Mouse (Mus musculus) neutrophil, adult 65 days (primary cell): ENCODE results near the gene Cfhr2. TPM values are rescaled to one million over a fixed set of nuclear protein-coding genes. Genes with fewer than 3 reads are reported as not detected.

Source experiments
- total RNA-seq: library from RNA; stranded (reverse); gene quantifications from 2 replicates; pipeline ENCODE4 v1.2.4, GENCODE M21; 2023

Gene Cfhr2
- total RNA-seq, result 0.61 TPM in 1 of 2 replicates, not detected in the other

DNA sequence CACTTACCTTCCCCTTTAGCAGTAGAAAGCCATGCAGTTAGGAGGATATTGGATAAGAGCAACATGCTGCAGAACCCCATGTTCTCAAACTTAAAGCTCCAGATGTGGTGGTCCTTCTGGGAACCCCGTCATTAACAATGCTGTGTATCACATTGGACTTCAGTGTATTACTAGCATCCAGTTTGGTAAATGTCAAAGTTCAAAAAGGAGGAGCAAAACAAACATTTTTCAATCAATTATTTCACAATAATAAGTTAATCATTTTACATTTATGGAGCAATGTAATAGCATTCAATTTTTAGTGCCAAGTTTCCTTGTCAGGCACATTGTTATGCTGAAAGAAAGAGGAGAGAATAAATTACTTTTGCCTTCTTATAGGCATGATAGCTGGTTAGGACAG is at the start of gene Cfhr2:
Cfhr2 (minus strand) TSS at position 155 of the 400 bp plus-strand sequence.

DNA sequence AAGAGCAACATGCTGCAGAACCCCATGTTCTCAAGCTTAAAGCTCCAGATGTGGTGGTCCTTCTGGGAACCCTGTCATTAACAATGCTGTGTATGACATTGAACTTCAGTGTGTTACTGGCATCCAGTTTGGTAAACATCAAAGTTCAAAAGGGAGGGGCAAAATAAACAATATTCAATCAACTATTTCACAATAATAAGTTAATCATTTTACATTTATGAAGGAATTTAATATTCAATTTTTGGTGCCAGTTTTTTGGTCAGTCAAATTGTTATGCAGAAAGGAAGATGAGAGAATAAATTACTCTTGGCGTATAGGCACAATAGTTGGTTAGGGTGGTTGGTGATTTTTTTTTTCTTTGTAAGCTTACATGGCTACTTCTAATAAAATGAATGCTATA is 77.4 kb downstream of the Cfhr2 start, which contains the start of gene Gm4788:
Gm4788 (minus strand) TSS at position 101 of the 400 bp plus-strand sequence.

Other genes with a start within 250 kb of the Cfhr2 start
- gene Gm4788, start 77.5 kb downstream of the Cfhr2 start, total RNA-seq, result not detected in 2 replicates